In the genomic region with DNA sequence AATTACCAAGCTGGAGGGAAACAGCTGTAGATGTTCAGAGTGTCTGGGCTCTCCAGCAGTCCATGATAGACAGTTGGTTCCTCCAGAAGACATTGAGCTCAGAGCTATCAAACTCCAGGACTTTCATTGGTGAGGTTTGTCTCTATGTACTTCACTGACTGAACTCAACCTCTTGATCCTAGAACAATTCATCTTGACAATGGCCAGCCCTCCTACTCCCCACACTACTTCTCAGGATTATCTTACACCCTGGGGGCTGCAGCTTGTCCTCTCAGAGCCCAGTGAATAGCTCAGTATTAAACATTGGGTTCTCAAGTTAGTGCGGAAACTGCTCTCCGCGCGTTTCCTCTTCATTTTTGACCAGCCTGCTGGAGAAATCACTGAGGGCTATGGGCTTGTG, we compare ENCODE assay signal across 18 mouse cellular contexts.
"Had no signal": no experiment of that assay in that cellular context is flagged by ENCODE, and none has a peak within 500 bp of the region (broad histone marks: within the 10 kb centered on the region; RNA-seq: fewer than 3 reads in every experiment).

No protein-coding gene starts in this region.

- H3K27ac ChIP-seq: midbrain, embryonic 10.5 days; midbrain, embryonic 13.5 days; midbrain, embryonic 15.5 days; neural tube, embryonic 13.5 days; neural tube, embryonic 15.5 days had no signal

- DNase-seq: lung, adult 18-20 months; lung, embryonic 14.5 days; lung, postnatal 10 days; lung, postnatal 4 days; retina, postnatal 1 day; right cerebral cortex, adult 18-20 months; right cerebral cortex, postnatal 25 days; right cerebral cortex, postnatal 4 days; spleen, adult 18-20 months; thymus, adult 18-20 months; thymus, postnatal 14 days; thymus, postnatal 36 days had no signal

- H3K9me3 ChIP-seq: midbrain, embryonic 10.5 days; midbrain, embryonic 13.5 days; midbrain, embryonic 15.5 days; neural tube, embryonic 13.5 days; neural tube, embryonic 15.5 days had no signal

- H3K4me2 ChIP-seq: lung, embryonic 14.5 days; midbrain, embryonic 13.5 days; midbrain, embryonic 15.5 days; neural tube, embryonic 13.5 days; neural tube, embryonic 15.5 days had no signal

- ATAC-seq: midbrain, embryonic 13.5 days; midbrain, embryonic 15.5 days had no signal

- H3K4me3 ChIP-seq: midbrain, embryonic 10.5 days; midbrain, embryonic 13.5 days; midbrain, embryonic 15.5 days; myocyte; neural tube, embryonic 13.5 days; neural tube, embryonic 15.5 days had no signal

- H3K27me3 ChIP-seq: midbrain, embryonic 13.5 days; midbrain, embryonic 15.5 days; neural tube, embryonic 13.5 days; neural tube, embryonic 15.5 days had no signal

- H3K36me3 ChIP-seq: midbrain, embryonic 10.5 days; midbrain, embryonic 13.5 days; midbrain, embryonic 15.5 days; neural tube, embryonic 13.5 days; neural tube, embryonic 15.5 days had no signal

- H3K4me1 ChIP-seq: midbrain, embryonic 10.5 days; midbrain, embryonic 13.5 days; midbrain, embryonic 15.5 days; neural tube, embryonic 13.5 days; neural tube, embryonic 15.5 days had no signal

- H3K9ac ChIP-seq: lung, embryonic 14.5 days; midbrain, embryonic 13.5 days; midbrain, embryonic 15.5 days; neural tube, embryonic 13.5 days; neural tube, embryonic 15.5 days had no signal
